Mouse (Mus musculus): Measurements from ENCODE around the gene Dyrk2. TPM values are rescaled to one million over a fixed set of nuclear protein-coding genes. Genes with fewer than 3 reads are reported as not detected.

Gene Dyrk2
- total and polyA plus RNA-seq, 3 experiments = 7.1 to 9.5 TPM; not detected in 1

GRCm38 (mm10) chr10:118827116-118827515 lies 42.9 kb downstream of the Dyrk2 start:
- no peak for DNase-seq (ENCODE audit: low read depth, low spot score)
- Histone ChIP-seq H3K4me3 (ENCODE audit: control insufficient read depth in 1 of 2, insufficient read depth in 1 of 2, low read depth in 2 of 2, low read length in 2 of 2) (no peak overlapping the region), H3K9ac (ENCODE audit: control insufficient read depth, low read depth, low read length, poor library complexity, severe bottlenecking) (no peak overlapping the region), H3K9me3 (replicated peaks; ENCODE audit: insufficient read depth, low read length) (no peaks in the 10 kb centered on the region), H3K27me3 (ENCODE audit: control insufficient read depth in 1 of 2, insufficient read depth in 2 of 2, low read length in 2 of 2) (no peaks in the 10 kb centered on the region), H3K27ac (ENCODE audit: control insufficient read depth, low read depth, low read length) (no peak overlapping the region), H3K36me3 (ENCODE audit: control insufficient read depth in 1 of 2, insufficient read depth in 2 of 2, low read length in 2 of 2) (no peaks in the 10 kb centered on the region), H3K4me1 (ENCODE audit: control insufficient read depth in 1 of 2, insufficient read depth in 2 of 2, low read length in 2 of 2) (no peaks in the 10 kb centered on the region), H3K79me2 (ENCODE audit: control insufficient read depth, insufficient read depth, low read length, poor library complexity) (no peaks in the 10 kb centered on the region)
- TF ChIP-seq KAT2A (conservative IDR thresholded peaks at IDR 0.05; ENCODE audit: low read depth, low read length) = no peak
- no peak for TF ChIP-seq ZKSCAN1 (IDR thresholded peaks at IDR 0.05; ENCODE audit: low read depth, low read length)
- TF ChIP-seq ZNF384 (IDR thresholded peaks at IDR 0.05; ENCODE audit: low read depth, low read length) = no peak
- no peak for TF ChIP-seq RAD21 (IDR thresholded peaks at IDR 0.05; ENCODE audit: low read depth, low read length)
- TF ChIP-seq TAL1 (IDR thresholded peaks at IDR 0.05; ENCODE audit: low read length) = no peak
- TF ChIP-seq ELF1 (IDR thresholded peaks at IDR 0.05; ENCODE audit: low read depth, low read length) = no peak
- TF ChIP-seq CTCF (IDR thresholded peaks at IDR 0.05 in 2 of 3, conservative IDR thresholded peaks at IDR 0.05 in 1 of 3; ENCODE audit: control insufficient read depth in 1 of 3, insufficient read depth in 1 of 3, low read depth in 2 of 3, low read length in 3 of 3, poor library complexity in 1 of 3, severe bottlenecking in 1 of 3) = no peak
- TF ChIP-seq JUND (IDR thresholded peaks at IDR 0.05; ENCODE audit: low read depth, low read length) = no peak
- no peak for TF ChIP-seq RCOR1 (IDR thresholded peaks at IDR 0.05; ENCODE audit: low read depth, low read length)
- TF ChIP-seq EP300 (IDR thresholded peaks at IDR 0.05; ENCODE audit: low read depth in 1 of 2, low read length in 2 of 2) = no peak
- TF ChIP-seq POLR2A (IDR thresholded peaks at IDR 0.05; ENCODE audit: control insufficient read depth in 1 of 2, insufficient read depth in 1 of 2, low read depth in 1 of 2, low read length in 2 of 2, poor library complexity in 1 of 2) = no peak
- no peak for TF ChIP-seq ZC3H11A (IDR thresholded peaks at IDR 0.05; ENCODE audit: low read depth, low read length)
- TF ChIP-seq POLR2AphosphoS2 (IDR thresholded peaks at IDR 0.05; ENCODE audit: low read length) = no peak
- TF ChIP-seq USF2 (IDR thresholded peaks at IDR 0.05; ENCODE audit: borderline replicate concordance in 1 of 2, insufficient read depth in 1 of 2, low read depth in 1 of 2, low read length in 2 of 2) = no peak
- no peak for TF ChIP-seq MYC (IDR thresholded peaks at IDR 0.05; ENCODE audit: low read depth, low read length)
- no peak for TF ChIP-seq USF1 (IDR thresholded peaks at IDR 0.05; ENCODE audit: low read depth, low read length)

GRCm38 (mm10) chr10:118824830-118825229 lies 45.2 kb downstream of the Dyrk2 start:
- DNase-seq (ENCODE audit: low read depth, low spot score) = no peak

More at GRCm38 (mm10) chr10:118824830-118825229, 45.2 kb downstream of the Dyrk2 start:
- H3K79me2 ChIP-seq (ENCODE audit: control insufficient read depth, insufficient read depth, low read length, poor library complexity) = no peaks in the 10 kb centered on the region
- no peaks in the 10 kb centered on the region for H3K36me3 ChIP-seq (ENCODE audit: control insufficient read depth in 1 of 2, insufficient read depth in 2 of 2, low read length in 2 of 2)
- no peaks in the 10 kb centered on the region for H3K4me1 ChIP-seq (ENCODE audit: control insufficient read depth in 1 of 2, insufficient read depth in 2 of 2, low read length in 2 of 2)
- no peaks in the 10 kb centered on the region for H3K27me3 ChIP-seq (ENCODE audit: control insufficient read depth in 1 of 2, insufficient read depth in 2 of 2, low read length in 2 of 2)
- no peak overlapping the region for H3K4me3 ChIP-seq (ENCODE audit: control insufficient read depth in 1 of 2, insufficient read depth in 1 of 2, low read depth in 2 of 2, low read length in 2 of 2)
- no peak overlapping the region for H3K9ac ChIP-seq (ENCODE audit: control insufficient read depth, low read depth, low read length, poor library complexity, severe bottlenecking)
- no peak overlapping the region for H3K27ac ChIP-seq (ENCODE audit: control insufficient read depth, low read depth, low read length)
- TF ChIP-seq MAZ (IDR thresholded peaks at IDR 0.05; ENCODE audit: low read depth, low read length) (no peak), UBTF (IDR thresholded peaks at IDR 0.05; ENCODE audit: borderline replicate concordance, insufficient read depth, low read depth, low read length) (no peak), RCOR1 (IDR thresholded peaks at IDR 0.05; ENCODE audit: low read depth, low read length) (no peak), CHD1 (IDR thresholded peaks at IDR 0.05; ENCODE audit: low read depth, low read length) (no peak), SMC3 (IDR thresholded peaks at IDR 0.05; ENCODE audit: low read depth, low read length) (no peak), GABPA (IDR thresholded peaks at IDR 0.05; ENCODE audit: low read depth, low read length) (no peak), SIN3A (IDR thresholded peaks at IDR 0.05; ENCODE audit: low read length) (no peak)
- no peaks in the 10 kb centered on the region for H3K9me3 ChIP-seq (replicated peaks; ENCODE audit: insufficient read depth, low read length)
